Mouse (Mus musculus) limb, embryonic 14.5 days (tissue): ENCODE results near the gene Sema4g. TPM values are rescaled to one million over a fixed set of nuclear protein-coding genes. Genes with fewer than 3 reads are reported as not detected.

Experiments used
- ATAC-seq: fragments of 200-750 bp; cut with Nextera tagmentation; 2 replicates; pipeline ENCODE4 v1.8.0; 2017; ENCODE audit warnings: low read depth, moderate number of reproducible peaks, moderate TSS enrichment; ENCODE audit not compliant: low FRiP score
- DNase-seq: peaks from one replicate; pipeline ENCODE4 v3.0.0-alpha.2; 2015; ENCODE audit warnings: low spot score
- H3K27ac ChIP-seq: fragments of 300-500 bp; sonication (generic); replicated peaks from 2 replicates; pipeline ENCODE4 v1.5.1; 2014; ENCODE audit warnings: low read depth, mild to moderate bottlenecking, low read length, moderate library complexity, mixed read lengths
- H3K27me3 ChIP-seq: fragments of 300-500 bp; sonication (generic); 2 replicates; pipeline ENCODE4 v1.6.1; 2014; ENCODE audit warnings: low read length, mixed read lengths; ENCODE audit not compliant: control insufficient read depth, insufficient read depth
- H3K36me3 ChIP-seq: fragments of 300-500 bp; sonication (generic); 2 replicates; pipeline ENCODE4 v1.6.1; 2014; ENCODE audit warnings: mild to moderate bottlenecking, low read length, moderate library complexity, mixed read lengths; ENCODE audit not compliant: control insufficient read depth, insufficient read depth
- H3K4me1 ChIP-seq: fragments of 300-500 bp; sonication (generic); 2 replicates; pipeline ENCODE4 v1.6.1; 2014; ENCODE audit warnings: antibody characterized with exemption, low read length, mixed read lengths; ENCODE audit not compliant: control insufficient read depth, insufficient read depth
- H3K4me2 ChIP-seq: fragments of 300-500 bp; sonication (generic); replicated peaks from 2 replicates; pipeline ENCODE4 v1.6.1; 2014; ENCODE audit warnings: low read depth, mild to moderate bottlenecking, low read length, moderate library complexity; ENCODE audit not compliant: severe bottlenecking
- H3K4me3 ChIP-seq: fragments of 300-500 bp; sonication (generic); replicated peaks from 2 replicates; pipeline ENCODE4 v1.5.1; 2014; ENCODE audit warnings: low read length
- H3K9ac ChIP-seq: fragments of 300-500 bp; sonication (generic); 2 replicates; pipeline ENCODE4 v1.6.1; 2014; ENCODE audit warnings: mild to moderate bottlenecking, low read depth, low read length, moderate library complexity; ENCODE audit not compliant: severe bottlenecking
- H3K9me3 ChIP-seq: fragments of 300-500 bp; sonication (generic); 2 replicates; pipeline ENCODE4 v1.6.1; 2016; ENCODE audit warnings: low read length; ENCODE audit not compliant: control insufficient read depth
- POLR2A ChIP-seq: fragments of 200-500 bp; IDR thresholded peaks from 2 replicates; pipeline ENCODE4 v1.8.0; 2012; ENCODE audit warnings: inconsistent platforms, mild to moderate bottlenecking, moderate library complexity, borderline replicate concordance; ENCODE audit not compliant: insufficient read depth, insufficient read length; ENCODE audit errors: extremely low read depth
- WGBS: fragments of 180-500 bp; shearing (Covaris S2); extraction: QIAGEN DNeasy Blood & Tissue Kit; methylation state at CpG from one replicate; pipeline ENCODE4 v1.1.7; 2014; 5-methylcytosine and 5-hydroxymethylcytosine counted together
- polyA plus RNA-seq, 2 experiments: library from polyadenylated mRNA; depleted of rRNA in 1 of 2; stranded (reverse) in 1 of 2; unstranded in 1 of 2; fragments of >200 nt; fragmentation: Nextera tagmentation in 1 of 2; extraction: Ambion mirVana in 1 of 2; gene quantifications; 2 replicates each; pipeline versions ENCODE4 v1.2.1 to v1.2.3; 2012 to 2014

Sema4g gene
- polyA plus RNA-seq, 2 experiments = 5.4 to 61.3 TPM

DNA sequence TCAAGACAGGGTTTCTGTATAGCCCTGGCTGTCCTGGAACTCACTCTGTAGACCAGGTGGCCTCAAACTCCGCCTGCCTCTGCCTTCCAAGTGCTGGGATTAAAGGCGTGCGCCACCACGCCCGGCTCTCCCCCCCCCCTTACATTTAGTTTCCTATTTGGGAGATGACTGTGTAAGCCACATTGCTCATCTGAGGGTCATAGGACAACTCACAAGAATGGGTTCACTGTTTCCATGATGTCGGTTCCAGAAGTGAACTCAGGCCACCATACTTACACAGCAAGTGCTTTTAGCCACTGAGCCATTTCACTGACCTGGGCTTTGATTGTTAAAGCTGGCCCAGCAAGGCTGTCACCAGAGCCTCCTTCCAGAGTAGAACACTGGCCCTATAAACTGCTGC lies 11.8 kb upstream of the Sema4g start:
- no peak for ATAC-seq
- 92% methylated on average over 6 of the region's 6 CpGs for WGBS

DNA sequence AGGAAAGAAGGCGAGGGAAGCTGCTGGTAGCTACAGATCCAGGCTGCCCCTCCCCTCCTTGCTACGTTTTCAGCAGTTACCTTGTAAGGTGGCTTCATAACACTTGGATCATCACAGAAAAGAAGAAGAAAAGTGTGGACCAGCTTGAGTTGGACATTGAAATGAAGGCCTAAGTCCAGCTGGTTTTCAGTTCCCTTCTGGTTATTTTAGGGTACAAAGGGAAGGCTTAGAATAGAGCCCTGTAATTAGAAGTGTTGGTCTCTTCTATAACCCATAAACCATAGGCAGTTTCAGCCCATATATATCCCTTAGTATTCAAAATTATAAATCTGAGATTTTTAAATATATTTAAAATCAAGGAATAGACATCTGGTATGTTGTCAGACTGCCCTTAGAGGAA lies 8.1 kb upstream of the Sema4g start:
- Histone ChIP-seq H3K4me3 (no peak overlapping the region), H3K27me3 (no peaks in the 10 kb centered on the region), H3K9me3 (no peaks in the 10 kb centered on the region), H3K36me3 (peaks cover 74% of the 10 kb centered on the region), H3K4me2 (no peak overlapping the region), H3K4me1 (no peaks in the 10 kb centered on the region), H3K27ac (no peak overlapping the region), H3K9ac (no peak overlapping the region)
- no peak for TF ChIP-seq POLR2A
- ATAC-seq (no peak), DNase-seq (no peak)
- 94% methylated on average over 2 of the region's 2 CpGs for WGBS

More for the DNA sequence above, 11.8 kb upstream of the Sema4g start:
- Histone ChIP-seq H3K27ac (no peak overlapping the region), H3K9ac (no peak overlapping the region), H3K4me2 (no peak overlapping the region), H3K27me3 (no peaks in the 10 kb centered on the region), H3K9me3 (no peaks in the 10 kb centered on the region), H3K4me1 (no peaks in the 10 kb centered on the region), H3K36me3 (peaks cover 97% of the 10 kb centered on the region), H3K4me3 (no peak overlapping the region)
- no peak for DNase-seq
- no peak for TF ChIP-seq POLR2A

DNA sequence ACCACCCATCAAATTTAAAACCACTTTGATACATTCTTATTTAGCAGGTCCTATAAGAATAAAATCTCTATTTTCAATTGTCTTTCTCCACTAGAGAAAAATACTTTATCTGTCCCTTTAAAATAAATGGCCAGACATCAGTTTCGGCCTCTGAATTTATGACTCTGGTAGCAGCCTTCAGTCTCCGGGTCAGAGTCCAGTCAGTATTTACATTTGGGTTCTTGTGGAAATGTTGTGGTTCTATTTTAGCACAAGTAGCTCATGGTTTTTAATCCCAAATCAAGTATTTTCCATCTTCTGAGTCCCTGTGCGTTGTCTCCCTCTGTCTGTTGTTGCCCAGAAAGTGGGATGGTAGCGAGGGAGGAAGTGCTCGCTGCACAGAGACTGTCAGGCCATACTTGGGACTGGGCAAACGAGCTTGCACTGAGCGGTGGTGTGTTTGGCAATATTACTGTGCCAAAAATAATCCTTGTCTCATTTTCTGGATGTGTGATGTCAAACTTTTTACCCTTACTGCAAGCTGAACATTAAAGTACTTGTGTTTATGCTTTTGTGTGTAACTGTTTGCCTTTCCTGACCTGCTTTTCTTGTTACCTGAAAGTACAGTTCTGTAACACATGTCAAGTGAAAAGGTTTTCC lies 6.3 kb upstream of the Sema4g start:
- no peaks in the 10 kb centered on the region for H3K27me3 ChIP-seq

DNA sequence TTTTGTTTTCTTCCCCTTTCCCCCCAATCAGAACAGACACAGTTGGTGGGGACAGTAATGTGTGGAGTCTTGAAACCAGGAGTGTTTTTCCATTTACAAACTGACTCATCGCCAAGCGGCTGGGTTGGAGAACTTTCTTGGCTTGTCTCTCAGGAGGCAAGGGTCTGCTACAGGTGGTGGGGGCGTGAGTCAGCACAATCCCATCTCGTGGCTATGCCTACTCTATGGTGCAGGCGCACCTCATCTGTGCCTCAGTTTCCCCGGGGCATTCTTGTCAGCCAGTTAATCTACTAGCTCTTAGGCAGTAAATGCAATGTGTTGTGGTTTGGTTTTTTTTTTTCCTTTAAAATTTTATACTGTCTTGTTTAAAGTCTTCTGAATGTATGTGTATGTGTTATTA lies 5.5 kb upstream of the Sema4g start:
- H3K9me3 ChIP-seq = no peaks in the 10 kb centered on the region
- DNase-seq (no peak), ATAC-seq (no peak)
- H3K4me1 ChIP-seq = peaks cover 2% of the 10 kb centered on the region; the same call in 1 of the 2 replicates
- no peak for TF ChIP-seq POLR2A
- no peak overlapping the region for H3K4me2 ChIP-seq
- 86% methylated on average over 6 of the region's 6 CpGs for WGBS
- no peak overlapping the region for H3K9ac ChIP-seq
- peaks cover 48% of the 10 kb centered on the region for H3K36me3 ChIP-seq
- no peak overlapping the region for H3K27ac ChIP-seq
- H3K27me3 ChIP-seq = no peaks in the 10 kb centered on the region
- no peak overlapping the region for H3K4me3 ChIP-seq

More for the DNA sequence above, 6.3 kb upstream of the Sema4g start:
- no peak for ATAC-seq
- TF ChIP-seq POLR2A = no peak
- no peak for DNase-seq
- no peaks in the 10 kb centered on the region for H3K9me3 ChIP-seq
- no peak overlapping the region for H3K27ac ChIP-seq
- no peak overlapping the region for H3K4me3 ChIP-seq
- 80% methylated on average over 7 of the region's 7 CpGs for WGBS
- no peak overlapping the region for H3K9ac ChIP-seq
- H3K4me1 ChIP-seq = no peaks in the 10 kb centered on the region
- no peak overlapping the region for H3K4me2 ChIP-seq
- peaks cover 56% of the 10 kb centered on the region for H3K36me3 ChIP-seq

DNA sequence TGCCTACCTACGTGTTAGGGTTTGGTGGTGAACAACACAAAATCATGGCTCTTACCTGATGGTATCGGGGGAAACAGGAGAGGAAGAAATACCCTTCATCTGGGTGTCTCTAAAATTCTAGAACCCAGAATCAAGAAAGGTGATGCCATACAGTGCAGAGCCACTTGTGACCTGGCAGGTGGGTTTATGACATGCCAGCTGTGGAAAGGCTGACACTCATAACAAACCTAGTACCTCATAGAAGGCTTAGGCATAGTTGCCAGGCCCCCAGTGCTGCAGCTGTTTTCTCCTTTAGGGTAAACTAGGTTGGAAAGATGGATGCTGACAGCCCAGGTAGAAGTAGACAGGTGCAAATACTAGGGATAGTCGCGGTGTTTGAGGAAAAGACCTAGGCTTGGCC lies 4.5 kb upstream of the Sema4g start:
- peaks cover 39% of the 10 kb centered on the region for H3K36me3 ChIP-seq

More for the DNA sequence above, 4.5 kb upstream of the Sema4g start:
- no peak for DNase-seq
- H3K27ac ChIP-seq = no peak overlapping the region
- ATAC-seq = no peak
- H3K27me3 ChIP-seq = no peaks in the 10 kb centered on the region
- no peak for TF ChIP-seq POLR2A
- no peak overlapping the region for H3K4me3 ChIP-seq
- H3K9me3 ChIP-seq = no peaks in the 10 kb centered on the region
- peaks cover 5% of the 10 kb centered on the region; the same call in 1 of the 2 replicates for H3K4me1 ChIP-seq
- 96% methylated on average over 4 of the region's 4 CpGs for whole genome bisulfite sequencing
- no peak overlapping the region for H3K9ac ChIP-seq
- H3K4me2 ChIP-seq = no peak overlapping the region
